Mouse (Mus musculus): Measurements from ENCODE around the gene Opalin.

Opalin gene

GRCm38 (mm10) chr19:41073746-41074455, 3.0 kb downstream of the Opalin start:
- no peak for DNase-seq (ENCODE audit: low spot score)

GRCm38 (mm10) chr19:41071500-41071899, 5.4 kb downstream of the Opalin start:
- DNase-seq (ENCODE audit: low spot score), result peak; percentile 89

- DNase-seq (ENCODE audit: low spot score), result no peak
These were observed 22.2 kb downstream of the Opalin start for GRCm38 (mm10) chr19:41054702-41055101.

GRCm38 (mm10) chr19:41053530-41053929, 23.4 kb downstream of the Opalin start:
- DNase-seq (ENCODE audit: low spot score), result peak; percentile 15

GRCm38 (mm10) chr19:41052247-41052646, 24.7 kb downstream of the Opalin start:
- no peak for DNase-seq (ENCODE audit: low spot score)

- no peak for DNase-seq (ENCODE audit: low spot score)
These were observed 25.2 kb downstream of the Opalin start for GRCm38 (mm10) chr19:41051714-41052113.

GRCm38 (mm10) chr19:41048187-41048559, 28.7 kb downstream of the Opalin start:
- no peak for DNase-seq (ENCODE audit: low spot score)

GRCm38 (mm10) chr19:41047437-41048186, 29.3 kb downstream of the Opalin start:
- no peak for DNase-seq (ENCODE audit: low spot score)

- DNase-seq (ENCODE audit: low spot score), result no peak
These were observed 31.7 kb downstream of the Opalin start for GRCm38 (mm10) chr19:41045091-41045770.

GRCm38 (mm10) chr19:41039110-41039509, 37.8 kb downstream of the Opalin start:
- no peak for DNase-seq (ENCODE audit: low spot score)

- no peak for DNase-seq (ENCODE audit: low spot score)
These were observed 40.9 kb downstream of the Opalin start for GRCm38 (mm10) chr19:41035809-41036551.

- no peak for DNase-seq (ENCODE audit: low spot score)
These were observed 45.0 kb downstream of the Opalin start for GRCm38 (mm10) chr19:41031869-41032268.

- DNase-seq (ENCODE audit: low spot score), result no peak
These were observed 45.9 kb downstream of the Opalin start for GRCm38 (mm10) chr19:41031009-41031408.

- DNase-seq (ENCODE audit: low spot score), result no peak
These were observed 46.8 kb downstream of the Opalin start for GRCm38 (mm10) chr19:41030161-41030560.

- DNase-seq (ENCODE audit: low spot score), result no peak
These were observed 47.7 kb downstream of the Opalin start, which contains the start of gene Dntt for GRCm38 (mm10) chr19:41029219-41029618. Gene Dntt (plus strand): TSS chr19:41029275.

- no peak for DNase-seq (ENCODE audit: low spot score)
These were observed 49.3 kb downstream of the Opalin start for GRCm38 (mm10) chr19:41027601-41028000.

GRCm38 (mm10) chr19:41027024-41027423, 49.9 kb downstream of the Opalin start:
- no peak for DNase-seq (ENCODE audit: low spot score)

- DNase-seq (ENCODE audit: low spot score), result no peak
These were observed 50.4 kb downstream of the Opalin start for GRCm38 (mm10) chr19:41026551-41026950.

GRCm38 (mm10) chr19:41022244-41022643, 54.7 kb downstream of the Opalin start:
- no peak for DNase-seq (ENCODE audit: low spot score)

GRCm38 (mm10) chr19:41020537-41020936, 56.4 kb downstream of the Opalin start:
- DNase-seq (ENCODE audit: low spot score), result no peak

- DNase-seq (ENCODE audit: low spot score), result no peak
These were observed 57.7 kb downstream of the Opalin start for GRCm38 (mm10) chr19:41019164-41019675.

Measured in urinary bladder, postnatal 25 days (tissue).